Mouse (Mus musculus): Measurements from ENCODE around the gene Mtg1. TPM values are rescaled to one million over a fixed set of nuclear protein-coding genes. Genes with fewer than 3 reads are reported as not detected.

The Mtg1 gene
- total RNA-seq, 1 experiment: 21.0 TPM

GRCm38 (mm10) chr7:140116329-140117054 is 20.9 kb upstream of the Mtg1 start, which contains the start of gene Echs1:
Echs1 (minus strand) TSS chr7:140116476.
- Histone ChIP-seq H3K4me1 (ENCODE audit: control insufficient read depth in 2 of 2, insufficient read depth in 2 of 2, low read length in 2 of 2, poor library complexity in 1 of 2) (0 out of 4 replicates have a peak, but pooled peaks cover 1 to 4% of the 10 kb centered on the region in 2 experiments), H3K9ac (ENCODE audit: insufficient read depth, low read depth, low read length, poor library complexity, severe bottlenecking) (peak within 1 kb of the TSS; percentile 92), H3K36me3 (ENCODE audit: control insufficient read depth, insufficient read depth, low read length, poor library complexity, severe bottlenecking) (peaks cover 10% of the 10 kb centered on the region; the same call in 1 of the 2 replicates), H3K27ac (ENCODE audit: insufficient read depth, low read depth, low read length, poor library complexity, severe bottlenecking) (peak within 1 kb of the TSS; percentile 71; the same call in 1 of the 2 replicates), H3K4me3 (ENCODE audit: insufficient read depth in 1 of 2, low read depth in 1 of 2, low read length in 2 of 2, poor library complexity in 1 of 2, severe bottlenecking in 1 of 2) (peak within 1 kb of the TSS; percentile 90 to 98), H3K9me3 (ENCODE audit: control insufficient read depth, insufficient read depth, low read depth, low read length) (no peaks in the 10 kb centered on the region)
- peak; percentile 83 for DNase-seq (ENCODE audit: low read depth, low spot score)
- in situ Hi-C loops (cut with MboI; ENCODE audit: low sequenced_read_pairs in 2 of 2, unreplicated experiment in 2 of 2): no loop called here
- 0 out of 2 replicates have a peak, but pooled peaks have one; percentile 20 for TF ChIP-seq MAFK (IDR thresholded peaks at IDR 0.05; ENCODE audit: insufficient read depth, low read depth, low read length)
- TF ChIP-seq ZNF384 (IDR thresholded peaks at IDR 0.05; ENCODE audit: low read depth, low read length): no peak

DNA sequence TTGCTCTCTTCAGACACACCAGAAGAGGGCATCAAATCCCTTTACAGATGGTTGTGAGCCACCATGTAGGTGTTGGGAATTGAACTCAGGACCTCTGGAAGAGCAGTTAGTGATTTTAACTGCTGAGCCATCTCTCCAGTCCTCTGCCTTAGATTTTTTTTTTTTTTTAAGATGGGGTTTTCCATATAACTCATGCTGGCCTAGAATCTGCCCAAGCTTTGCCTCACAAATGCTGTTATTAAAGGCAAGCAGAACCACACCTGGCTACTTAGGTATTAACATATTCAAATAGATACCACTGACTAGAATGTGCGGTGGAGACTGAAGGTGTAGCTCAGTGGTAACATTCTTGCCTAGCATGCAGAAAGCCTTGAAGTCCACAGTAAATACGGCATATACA is 16.9 kb upstream of the Mtg1 start:
- no peak overlapping the region for H3K9ac ChIP-seq (ENCODE audit: insufficient read depth, low read depth, low read length, poor library complexity, severe bottlenecking)
- in situ Hi-C loops (cut with MboI; ENCODE audit: low sequenced_read_pairs in 2 of 2, unreplicated experiment in 2 of 2): no loop called here
- H3K9me3 ChIP-seq (ENCODE audit: control insufficient read depth, insufficient read depth, low read depth, low read length): no peaks in the 10 kb centered on the region
- H3K27ac ChIP-seq (ENCODE audit: insufficient read depth, low read depth, low read length, poor library complexity, severe bottlenecking): no peak overlapping the region
- TF ChIP-seq CHD2 (IDR thresholded peaks at IDR 0.05; ENCODE audit: low read depth, low read length): no peak
- no peak for TF ChIP-seq ZNF384 (IDR thresholded peaks at IDR 0.05; ENCODE audit: low read depth, low read length)
- TF ChIP-seq HCFC1 (IDR thresholded peaks at IDR 0.05; ENCODE audit: borderline replicate concordance, insufficient read depth, low read length): no peak
- no peak for TF ChIP-seq MAFK (IDR thresholded peaks at IDR 0.05; ENCODE audit: insufficient read depth, low read depth, low read length)
- no peak for TF ChIP-seq ZC3H11A (IDR thresholded peaks at IDR 0.05; ENCODE audit: borderline replicate concordance, low read depth, low read length)
- DNase-seq (ENCODE audit: low read depth, low spot score): no peak
- no peaks in the 10 kb centered on the region for H3K36me3 ChIP-seq (ENCODE audit: control insufficient read depth, insufficient read depth, low read length, poor library complexity, severe bottlenecking)
- peaks cover 1 to 14% of the 10 kb centered on the region in 2 experiments; a peak in 1 of 4 replicates for H3K4me1 ChIP-seq (ENCODE audit: control insufficient read depth in 2 of 2, insufficient read depth in 2 of 2, low read length in 2 of 2, poor library complexity in 1 of 2)
- no peak overlapping the region for H3K4me3 ChIP-seq (ENCODE audit: insufficient read depth in 1 of 2, low read depth in 1 of 2, low read length in 2 of 2, poor library complexity in 1 of 2, severe bottlenecking in 1 of 2)

- TF ChIP-seq HCFC1 (IDR thresholded peaks at IDR 0.05; ENCODE audit: borderline replicate concordance, insufficient read depth, low read length) (no peak), CHD2 (IDR thresholded peaks at IDR 0.05; ENCODE audit: low read depth, low read length) (no peak), ZC3H11A (IDR thresholded peaks at IDR 0.05; ENCODE audit: borderline replicate concordance, low read depth, low read length) (no peak), MAFK (IDR thresholded peaks at IDR 0.05; ENCODE audit: insufficient read depth, low read depth, low read length) (no peak), ZNF384 (IDR thresholded peaks at IDR 0.05; ENCODE audit: low read depth, low read length) (no peak)
- in situ Hi-C loops (cut with MboI; ENCODE audit: low sequenced_read_pairs in 2 of 2, unreplicated experiment in 2 of 2): no loop called here
- Histone ChIP-seq H3K4me1 (ENCODE audit: control insufficient read depth in 2 of 2, insufficient read depth in 2 of 2, low read length in 2 of 2, poor library complexity in 1 of 2) (peaks cover 1 to 14% of the 10 kb centered on the region in 2 experiments; a peak in 1 of 4 replicates), H3K9me3 (ENCODE audit: control insufficient read depth, insufficient read depth, low read depth, low read length) (no peaks in the 10 kb centered on the region), H3K4me3 (ENCODE audit: insufficient read depth in 1 of 2, low read depth in 1 of 2, low read length in 2 of 2, poor library complexity in 1 of 2, severe bottlenecking in 1 of 2) (no peak overlapping the region), H3K36me3 (ENCODE audit: control insufficient read depth, insufficient read depth, low read length, poor library complexity, severe bottlenecking) (no peaks in the 10 kb centered on the region), H3K9ac (ENCODE audit: insufficient read depth, low read depth, low read length, poor library complexity, severe bottlenecking) (no peak overlapping the region), H3K27ac (ENCODE audit: insufficient read depth, low read depth, low read length, poor library complexity, severe bottlenecking) (no peak overlapping the region)
- DNase-seq (ENCODE audit: low read depth, low spot score): no peak
These were observed 15.9 kb upstream of the Mtg1 start for GRCm38 (mm10) chr7:140121338-140121910.

DNA sequence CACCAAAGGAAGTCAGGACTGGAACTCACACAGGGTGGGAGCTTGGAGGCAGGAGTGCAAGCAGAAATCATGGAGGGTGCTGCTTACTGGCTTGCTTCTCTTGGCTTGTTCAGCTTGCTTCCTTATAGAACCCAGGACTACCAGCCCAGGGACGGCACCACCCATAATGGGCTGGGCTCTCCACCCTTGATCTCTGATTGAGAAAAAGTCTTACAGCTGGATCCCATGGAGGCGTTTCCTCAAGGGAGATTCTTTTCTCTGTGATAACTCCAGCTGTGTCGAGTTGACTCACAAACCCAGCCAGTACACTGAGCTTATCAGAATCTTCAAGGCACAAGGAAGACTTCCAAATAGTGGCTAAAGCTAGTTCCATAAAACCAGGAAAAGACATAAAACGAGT is 14.6 kb upstream of the Mtg1 start:
- Histone ChIP-seq H3K27ac (ENCODE audit: insufficient read depth, low read depth, low read length, poor library complexity, severe bottlenecking) (no peak overlapping the region), H3K9ac (ENCODE audit: insufficient read depth, low read depth, low read length, poor library complexity, severe bottlenecking) (no peak overlapping the region), H3K4me3 (ENCODE audit: insufficient read depth in 1 of 2, low read depth in 1 of 2, low read length in 2 of 2, poor library complexity in 1 of 2, severe bottlenecking in 1 of 2) (no peak overlapping the region), H3K9me3 (ENCODE audit: control insufficient read depth, insufficient read depth, low read depth, low read length) (no peaks in the 10 kb centered on the region), H3K4me1 (ENCODE audit: control insufficient read depth in 2 of 2, insufficient read depth in 2 of 2, low read length in 2 of 2, poor library complexity in 1 of 2) (peaks cover 0 to 17% of the 10 kb centered on the region in 2 experiments; a peak in 1 of 4 replicates), H3K36me3 (ENCODE audit: control insufficient read depth, insufficient read depth, low read length, poor library complexity, severe bottlenecking) (no peaks in the 10 kb centered on the region; the same call in 1 of the 2 replicates)
- DNase-seq (ENCODE audit: low read depth, low spot score): no peak
- in situ Hi-C loops (cut with MboI; ENCODE audit: low sequenced_read_pairs in 2 of 2, unreplicated experiment in 2 of 2): no loop called here
- TF ChIP-seq ZC3H11A (IDR thresholded peaks at IDR 0.05; ENCODE audit: borderline replicate concordance, low read depth, low read length) (no peak), CHD2 (IDR thresholded peaks at IDR 0.05; ENCODE audit: low read depth, low read length) (no peak), MAFK (IDR thresholded peaks at IDR 0.05; ENCODE audit: insufficient read depth, low read depth, low read length) (no peak), HCFC1 (IDR thresholded peaks at IDR 0.05; ENCODE audit: borderline replicate concordance, insufficient read depth, low read length) (no peak), ZNF384 (IDR thresholded peaks at IDR 0.05; ENCODE audit: low read depth, low read length) (no peak)

Data from ES-E14 (cell line).